Mouse (Mus musculus) forebrain, embryonic 12.5 days (tissue): ENCODE measurements around the gene Rnls. TPM values are rescaled to one million over a fixed set of nuclear protein-coding genes. Genes with fewer than 3 reads are reported as not detected.

Experiments used
- ATAC-seq: fragments of 200-750 bp; cut with Nextera tagmentation; 2 replicates; pipeline ENCODE4 v1.8.0; 2017; ENCODE audit warnings: moderate TSS enrichment; ENCODE audit not compliant: low FRiP score
- H3K27ac ChIP-seq: fragments of 300-500 bp; sonication (generic); 2 replicates; pipeline ENCODE4 v1.5.1; 2016; ENCODE audit warnings: mild to moderate bottlenecking
- H3K27me3 ChIP-seq: fragments of 300-500 bp; sonication (generic); 2 replicates; pipeline ENCODE4 v1.6.1; 2016; ENCODE audit warnings: mild to moderate bottlenecking
- H3K36me3 ChIP-seq: fragments of 300-500 bp; sonication (generic); replicated peaks from 2 replicates; pipeline ENCODE4 v1.6.1; 2016; ENCODE audit warnings: mild to moderate bottlenecking
- H3K4me1 ChIP-seq: fragments of 300-500 bp; sonication (generic); 2 replicates; pipeline ENCODE4 v1.6.1; 2016
- H3K4me2 ChIP-seq: fragments of 300-500 bp; sonication (generic); 2 replicates; pipeline ENCODE4 v1.6.1; 2016; ENCODE audit warnings: mild to moderate bottlenecking, moderate library complexity
- H3K4me3 ChIP-seq: fragments of 300-500 bp; sonication (generic); replicated peaks from 2 replicates; pipeline ENCODE4 v1.5.1; 2016; ENCODE audit warnings: mild to moderate bottlenecking
- H3K9ac ChIP-seq: fragments of 300-500 bp; sonication (generic); 2 replicates; pipeline ENCODE4 v1.6.1; 2016; ENCODE audit warnings: mild to moderate bottlenecking
- H3K9me3 ChIP-seq: fragments of 300-500 bp; sonication (generic); 2 replicates; pipeline ENCODE4 v1.6.1; 2016
- WGBS: fragments of 180-500 bp; shearing (Covaris S2); methylation state at CpG from one replicate; pipeline ENCODE4 v1.1.7; 2016; 5-methylcytosine and 5-hydroxymethylcytosine counted together
- polyA plus RNA-seq: library from polyadenylated mRNA; unstranded; fragments of >200 nt; fragmentation: Nextera tagmentation; extraction: Ambion mirVana; gene quantifications from 2 replicates; pipeline ENCODE4 v1.2.1, GENCODE M21; 2016

The Rnls gene
- polyA plus RNA-seq, 1 experiment from 2014 or later = 6.2 TPM

- no peak for ATAC-seq
- Histone ChIP-seq H3K4me3 (no peak overlapping the region), H3K9me3 (no peaks in the 10 kb centered on the region), H3K36me3 (no peaks in the 10 kb centered on the region), H3K27ac (no peak overlapping the region), H3K27me3 (no peaks in the 10 kb centered on the region), H3K4me2 (no peak overlapping the region), H3K9ac (no peak overlapping the region), H3K4me1 (peaks cover 5% of the 10 kb centered on the region)
- WGBS = 97% methylated on average over 6 of the region's 6 CpGs
These were observed 174.2 kb downstream of the Rnls start for GRCm38 (mm10) chr19:33217791-33218300.

- Histone ChIP-seq H3K9ac (no peak overlapping the region), H3K4me2 (no peak overlapping the region), H3K27ac (no peak overlapping the region), H3K4me1 (no peaks in the 10 kb centered on the region), H3K9me3 (no peaks in the 10 kb centered on the region), H3K4me3 (no peak overlapping the region), H3K27me3 (no peaks in the 10 kb centered on the region), H3K36me3 (no peaks in the 10 kb centered on the region)
- whole genome bisulfite sequencing = 94% methylated on average over 2 of the region's 2 CpGs
- ATAC-seq = no peak
These were observed 182.4 kb downstream of the Rnls start for GRCm38 (mm10) chr19:33209709-33210108.

GRCm38 (mm10) chr19:33207991-33208390 lies 184.1 kb downstream of the Rnls start:
- 74% methylated on average over 1 of the region's 1 CpGs for WGBS
- Histone ChIP-seq H3K9ac (no peak overlapping the region), H3K36me3 (no peaks in the 10 kb centered on the region), H3K4me2 (no peak overlapping the region), H3K27ac (no peak overlapping the region), H3K27me3 (no peaks in the 10 kb centered on the region), H3K4me3 (no peak overlapping the region), H3K4me1 (no peaks in the 10 kb centered on the region), H3K9me3 (no peaks in the 10 kb centered on the region)
- ATAC-seq = no peak

DNA sequence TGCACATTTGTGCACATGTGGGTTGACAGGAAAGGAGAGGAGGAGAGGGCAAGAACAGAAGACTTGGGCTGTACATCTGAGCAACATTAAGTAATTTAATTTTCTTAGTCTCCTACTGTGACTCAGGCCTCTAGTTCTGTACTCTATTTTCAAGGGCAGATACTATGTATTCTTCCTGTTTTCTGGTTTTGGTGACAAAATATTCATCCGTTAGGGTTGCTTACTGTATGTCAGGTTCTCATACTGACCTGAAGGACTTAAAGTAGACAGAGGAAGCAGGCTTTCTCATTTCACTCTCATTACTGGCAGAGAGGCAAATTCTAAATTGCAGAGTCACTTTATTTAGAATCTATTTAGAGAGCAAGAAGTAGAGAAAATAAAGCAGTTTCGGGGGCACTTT lies 186.7 kb downstream of the Rnls start:
- ATAC-seq = no peak
- Histone ChIP-seq H3K36me3 (no peaks in the 10 kb centered on the region), H3K9me3 (no peaks in the 10 kb centered on the region), H3K27me3 (no peaks in the 10 kb centered on the region), H3K27ac (no peak overlapping the region), H3K9ac (no peak overlapping the region), H3K4me2 (no peak overlapping the region), H3K4me1 (no peaks in the 10 kb centered on the region), H3K4me3 (no peak overlapping the region)
- WGBS = 89% methylated on average over 2 of the region's 2 CpGs

DNA sequence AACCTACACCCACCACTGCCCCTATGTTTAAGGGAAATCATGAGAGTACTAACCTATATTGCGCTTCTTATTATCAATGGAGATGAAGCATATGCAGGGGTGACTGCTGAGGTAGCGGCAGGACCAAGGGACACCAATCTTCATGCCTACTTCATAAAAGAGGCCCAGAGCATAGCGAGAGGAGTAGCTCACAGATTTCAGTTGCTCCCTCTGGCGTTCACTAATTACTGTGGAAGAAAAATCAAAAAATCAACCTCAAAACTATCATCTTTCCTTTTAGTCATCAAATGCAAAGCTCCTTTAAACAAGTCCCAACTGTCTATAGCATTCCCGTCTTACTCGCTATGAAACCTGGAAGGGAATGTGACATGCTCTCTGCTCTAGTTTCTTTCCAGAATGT lies 189.7 kb downstream of the Rnls start:
- Histone ChIP-seq H3K9ac (no peak overlapping the region), H3K27me3 (no peaks in the 10 kb centered on the region), H3K4me1 (no peaks in the 10 kb centered on the region), H3K9me3 (no peaks in the 10 kb centered on the region), H3K4me2 (no peak overlapping the region), H3K36me3 (no peaks in the 10 kb centered on the region), H3K4me3 (no peak overlapping the region), H3K27ac (no peak overlapping the region)
- no peak for ATAC-seq
- WGBS = 85% methylated on average over 6 of the region's 6 CpGs

DNA sequence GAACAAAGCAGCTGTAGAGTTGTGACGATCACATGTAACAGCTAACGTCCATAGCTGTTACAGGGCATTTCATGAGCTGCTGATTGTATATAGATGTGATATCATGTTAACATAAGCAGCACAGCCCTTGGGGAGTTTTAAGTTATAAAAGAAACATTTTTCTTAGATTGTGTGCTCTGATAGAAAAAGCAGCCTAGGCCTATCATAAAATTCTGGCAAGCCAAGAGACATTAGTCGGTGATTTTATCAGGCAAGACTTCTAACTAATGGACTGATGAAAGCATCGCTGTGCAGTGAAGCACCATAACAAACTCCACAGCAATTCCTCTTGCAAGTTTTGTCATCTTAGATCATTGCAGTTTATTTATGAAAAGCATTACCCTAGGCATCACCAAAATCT lies 190.9 kb downstream of the Rnls start:
- 88% methylated on average over 4 of the region's 4 CpGs for WGBS
- H3K36me3 ChIP-seq = no peaks in the 10 kb centered on the region
- H3K27me3 ChIP-seq = no peaks in the 10 kb centered on the region
- H3K9ac ChIP-seq = no peak overlapping the region
- H3K27ac ChIP-seq = no peak overlapping the region
- H3K4me3 ChIP-seq = no peak overlapping the region
- no peaks in the 10 kb centered on the region for H3K4me1 ChIP-seq
- ATAC-seq = no peak
- no peak overlapping the region for H3K4me2 ChIP-seq
- H3K9me3 ChIP-seq = no peaks in the 10 kb centered on the region

GRCm38 (mm10) chr19:33192064-33192463 lies 200.0 kb downstream of the Rnls start:
- Histone ChIP-seq H3K27ac (no peak overlapping the region), H3K4me1 (no peaks in the 10 kb centered on the region), H3K9me3 (no peaks in the 10 kb centered on the region), H3K4me3 (no peak overlapping the region), H3K36me3 (no peaks in the 10 kb centered on the region), H3K9ac (no peak overlapping the region), H3K27me3 (no peaks in the 10 kb centered on the region), H3K4me2 (no peak overlapping the region)
- ATAC-seq = no peak
- WGBS = 62% methylated on average over 2 of the region's 2 CpGs

DNA sequence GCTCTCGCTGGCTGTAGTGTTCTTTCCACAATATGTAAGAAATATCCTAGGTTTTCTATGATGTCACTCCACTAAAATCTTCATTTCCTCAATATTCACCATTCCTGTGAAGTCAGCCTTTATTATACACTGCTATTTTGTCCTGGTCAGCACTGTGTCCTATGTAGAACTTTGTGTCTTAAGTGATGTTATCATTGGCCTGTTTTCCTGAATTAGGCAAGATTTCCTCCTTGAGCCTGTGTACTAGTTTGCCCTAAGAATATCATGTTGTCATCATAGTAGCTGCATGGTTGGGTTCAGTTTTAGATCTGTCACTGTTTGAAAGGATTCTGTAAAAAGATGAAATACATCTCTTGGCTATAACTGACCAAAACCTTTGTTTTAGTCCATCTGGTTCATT lies 203.3 kb downstream of the Rnls start:
- WGBS = 90% methylated on average over 1 of the region's 1 CpGs
- no peaks in the 10 kb centered on the region for H3K27me3 ChIP-seq
- no peak for ATAC-seq
- no peak overlapping the region for H3K4me2 ChIP-seq
- no peak overlapping the region for H3K9ac ChIP-seq
- no peak overlapping the region for H3K4me3 ChIP-seq
- H3K27ac ChIP-seq = no peak overlapping the region
- no peaks in the 10 kb centered on the region for H3K36me3 ChIP-seq
- no peaks in the 10 kb centered on the region for H3K9me3 ChIP-seq
- no peaks in the 10 kb centered on the region for H3K4me1 ChIP-seq

- Histone ChIP-seq H3K9me3 (no peaks in the 10 kb centered on the region), H3K27me3 (no peaks in the 10 kb centered on the region), H3K4me1 (no peaks in the 10 kb centered on the region), H3K27ac (no peak overlapping the region), H3K4me2 (no peak overlapping the region), H3K36me3 (no peaks in the 10 kb centered on the region), H3K4me3 (no peak overlapping the region), H3K9ac (no peak overlapping the region)
- WGBS = 77% methylated on average over 5 of the region's 5 CpGs
- ATAC-seq = no peak
These were observed 212.5 kb downstream of the Rnls start for GRCm38 (mm10) chr19:33179595-33179994.

DNA sequence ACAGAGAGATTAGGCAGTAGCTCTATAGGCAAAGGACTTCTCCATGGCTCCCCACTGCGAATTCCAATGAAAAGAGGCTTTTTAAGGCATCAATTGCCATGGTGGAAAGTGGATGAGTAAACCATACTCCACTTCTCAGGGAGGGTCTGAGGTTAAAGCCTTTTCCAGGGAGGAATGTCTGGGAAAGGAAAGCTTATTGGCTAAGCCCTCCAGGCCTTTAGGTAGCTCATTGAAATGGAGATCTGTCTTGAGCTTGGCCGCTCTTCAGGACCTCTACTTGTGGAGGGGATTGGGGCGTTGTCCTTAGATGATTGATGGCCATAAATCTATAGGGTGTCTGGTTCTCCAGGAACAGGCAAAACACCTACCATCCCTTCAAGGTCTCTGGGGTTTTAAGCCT lies 213.2 kb downstream of the Rnls start:
- WGBS = 51% methylated on average over 3 of the region's 3 CpGs
- H3K4me1 ChIP-seq = no peaks in the 10 kb centered on the region
- H3K9ac ChIP-seq = no peak overlapping the region
- no peak overlapping the region for H3K27ac ChIP-seq
- H3K36me3 ChIP-seq = no peaks in the 10 kb centered on the region
- no peak for ATAC-seq
- H3K4me2 ChIP-seq = no peak overlapping the region
- H3K27me3 ChIP-seq = no peaks in the 10 kb centered on the region
- H3K4me3 ChIP-seq = no peak overlapping the region
- no peaks in the 10 kb centered on the region for H3K9me3 ChIP-seq

DNA sequence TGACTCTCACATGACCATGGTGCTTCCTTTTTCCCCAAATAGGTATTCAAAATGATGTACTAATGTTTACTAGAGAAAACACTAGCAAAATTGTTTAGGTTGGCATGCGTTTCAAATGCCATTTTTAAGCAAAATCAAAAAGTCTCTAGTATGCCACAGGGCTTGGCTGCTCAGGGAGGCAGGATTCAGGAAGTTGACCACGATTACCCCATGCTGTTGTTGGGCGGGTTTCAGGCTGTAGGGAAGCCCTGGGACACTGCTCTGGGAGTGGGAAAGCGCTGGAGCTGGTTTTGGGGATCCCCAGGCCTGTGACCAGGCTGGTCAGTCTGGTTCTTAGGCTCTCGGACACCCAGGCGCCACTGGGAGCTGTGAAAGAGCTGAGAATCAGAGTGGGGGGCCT lies 213.7 kb downstream of the Rnls start:
- H3K27ac ChIP-seq = no peak overlapping the region
- no peak for ATAC-seq
- H3K9ac ChIP-seq = no peak overlapping the region
- H3K4me3 ChIP-seq = no peak overlapping the region
- H3K4me2 ChIP-seq = no peak overlapping the region
- H3K4me1 ChIP-seq = no peaks in the 10 kb centered on the region
- no peaks in the 10 kb centered on the region for H3K9me3 ChIP-seq
- WGBS = 38% methylated on average over 6 of the region's 6 CpGs
- no peaks in the 10 kb centered on the region for H3K27me3 ChIP-seq
- no peaks in the 10 kb centered on the region for H3K36me3 ChIP-seq

DNA sequence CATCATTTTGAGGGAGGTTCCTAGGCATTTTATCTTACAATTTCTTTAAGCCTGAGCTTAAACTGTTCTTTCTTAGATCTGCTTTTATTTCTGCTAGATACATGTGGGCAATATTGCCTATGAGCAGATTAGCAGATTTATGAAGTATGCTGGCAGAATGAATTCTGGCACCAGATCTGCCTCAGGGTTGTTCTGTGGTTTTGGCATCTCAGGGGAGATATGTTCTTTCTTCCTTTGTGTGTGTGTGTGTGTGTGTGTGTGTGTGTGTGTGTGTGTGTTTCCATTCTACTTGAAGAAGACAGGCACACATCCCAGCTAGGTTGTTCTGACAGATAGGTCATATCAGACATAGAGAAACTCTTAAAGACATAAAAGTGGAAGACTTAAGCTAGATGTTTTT lies 218.1 kb downstream of the Rnls start:
- Histone ChIP-seq H3K4me1 (no peaks in the 10 kb centered on the region), H3K4me2 (no peak overlapping the region), H3K27ac (no peak overlapping the region), H3K9me3 (no peaks in the 10 kb centered on the region), H3K36me3 (no peaks in the 10 kb centered on the region), H3K27me3 (no peaks in the 10 kb centered on the region), H3K9ac (no peak overlapping the region), H3K4me3 (no peak overlapping the region)
- ATAC-seq = no peak

GRCm38 (mm10) chr19:33169881-33170280 lies 222.2 kb downstream of the Rnls start:
- Histone ChIP-seq H3K9me3 (no peaks in the 10 kb centered on the region), H3K4me2 (no peak overlapping the region), H3K4me3 (no peak overlapping the region), H3K4me1 (no peaks in the 10 kb centered on the region), H3K36me3 (no peaks in the 10 kb centered on the region), H3K27me3 (no peaks in the 10 kb centered on the region), H3K9ac (no peak overlapping the region), H3K27ac (no peak overlapping the region)
- ATAC-seq = no peak
- WGBS = 78% methylated on average over 6 of the region's 6 CpGs
